Mouse (Mus musculus) brain, embryonic 18.5 days (tissue): Measurements from ENCODE around the gene Tpst2.

ENCODE experiments used
- DNase-seq: peaks from one replicate; pipeline ENCODE4 v3.0.0-alpha.2; 2012; ENCODE audit warnings: low read depth, low spot score

The Tpst2 gene

DNA sequence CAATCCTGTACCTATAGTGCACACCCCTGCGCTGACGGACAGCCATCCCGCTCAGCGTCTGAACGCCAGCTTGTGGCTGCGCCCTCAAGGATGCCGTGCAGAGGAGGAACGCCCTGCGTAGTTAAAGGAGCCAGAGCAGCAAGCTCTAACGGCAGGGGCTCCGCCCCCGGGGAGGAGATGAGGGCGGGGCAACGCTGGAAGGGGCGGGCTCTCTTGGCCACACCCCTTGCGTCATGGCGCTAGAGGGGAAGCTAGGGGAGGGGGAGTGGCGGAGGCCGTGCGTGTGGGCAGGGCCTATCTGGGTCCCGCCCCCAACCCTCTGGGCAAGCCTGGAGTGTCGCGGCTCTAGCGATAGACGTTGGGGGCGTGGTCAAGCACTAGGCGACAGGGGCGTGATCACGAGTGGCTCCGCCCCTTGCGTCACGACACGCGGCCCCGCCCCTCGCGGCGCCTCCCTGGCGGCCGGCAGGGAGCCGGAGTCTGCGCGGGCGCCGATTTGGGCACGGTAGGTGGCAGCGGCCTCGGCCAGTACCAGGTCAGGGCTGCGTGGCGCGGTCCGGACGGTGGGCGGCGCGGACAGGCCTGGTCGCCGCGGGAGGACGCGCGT, at the start of gene Tpst2:
TSS of gene Tpst2 (plus strand) at position 425 of the 607 bp plus-strand sequence.
- peak; percentile 98 for DNase-seq

DNA sequence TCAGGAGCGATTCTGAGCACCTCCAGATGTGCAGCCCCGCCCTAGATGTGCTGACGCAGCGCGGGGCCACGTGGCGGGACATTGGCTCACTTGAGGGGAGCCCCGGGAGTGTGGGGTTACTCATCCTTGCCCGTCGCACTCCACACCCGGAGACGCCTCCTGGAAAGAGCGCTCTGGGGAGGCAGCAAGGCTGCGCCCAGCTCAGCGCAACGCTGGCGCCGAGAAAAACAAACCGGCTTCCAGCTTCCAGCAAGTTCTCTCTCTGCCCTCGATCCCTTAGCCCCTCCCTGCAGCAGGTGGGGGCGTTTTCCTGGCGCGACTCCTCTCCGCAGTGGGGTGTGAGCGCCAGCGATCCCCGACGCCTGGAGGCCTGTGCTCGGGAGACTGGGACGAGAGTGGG, 49.1 kb upstream of the Tpst2 start:
- no peak for DNase-seq

DNA sequence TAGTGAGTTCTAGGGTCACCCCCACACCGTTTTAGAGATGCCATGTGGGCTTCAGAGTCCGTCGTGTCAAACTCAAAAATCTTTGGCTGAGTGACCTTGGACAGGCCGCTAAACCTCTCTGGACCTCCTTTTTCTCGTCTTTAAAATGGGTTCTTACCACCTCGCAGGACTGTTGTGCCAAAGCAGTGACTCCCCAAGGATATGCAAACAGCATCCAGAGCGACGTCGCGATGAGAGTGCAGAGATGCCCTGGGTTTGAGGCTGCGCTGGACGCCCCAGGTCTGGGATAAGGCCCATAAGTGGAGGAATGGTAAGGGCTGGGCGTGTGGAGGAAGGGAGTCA, 48.6 kb upstream of the Tpst2 start:
- DNase-seq = no peak

DNA sequence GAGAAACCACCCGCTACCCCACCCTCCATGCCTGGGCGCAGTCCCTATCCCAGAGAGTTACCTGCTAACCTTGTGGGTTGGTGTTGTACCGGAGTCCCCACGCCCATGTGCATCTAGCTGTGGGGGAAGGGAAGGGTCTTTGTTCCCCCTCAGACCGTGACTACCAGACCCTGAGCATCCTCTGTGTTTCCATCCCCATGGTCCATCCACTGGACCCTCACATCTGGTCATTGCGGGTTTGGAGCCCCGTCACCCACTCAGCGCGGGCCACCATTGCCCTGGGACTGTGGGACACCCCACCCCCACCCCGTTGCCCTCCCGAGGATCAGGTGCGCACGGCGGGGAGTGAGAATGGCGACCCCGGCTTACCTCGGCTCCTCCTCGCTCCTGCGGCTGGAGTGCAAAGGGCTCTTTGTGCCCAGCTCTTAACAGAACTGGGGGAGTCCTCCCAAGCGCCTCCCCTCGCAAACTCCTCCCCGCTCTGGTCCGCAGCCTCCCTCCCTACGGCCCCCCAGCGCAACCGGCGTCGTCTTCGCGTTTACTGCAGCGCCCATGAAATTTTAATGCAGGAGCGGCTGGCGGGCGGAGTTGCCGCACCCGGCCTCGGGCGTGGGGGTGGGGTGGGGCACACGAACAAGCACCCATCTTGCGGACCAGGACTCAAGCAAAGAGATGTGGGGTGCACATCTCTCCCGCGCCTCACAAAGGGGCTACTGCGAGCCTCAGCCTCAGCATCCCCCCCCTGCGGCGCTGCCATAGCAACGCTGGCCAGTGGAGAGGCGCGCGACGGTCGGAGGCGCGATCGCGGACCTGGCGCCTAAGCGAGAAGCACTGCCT, 48.0 kb upstream of the Tpst2 start:
- peak; percentile 70 for DNase-seq

DNA sequence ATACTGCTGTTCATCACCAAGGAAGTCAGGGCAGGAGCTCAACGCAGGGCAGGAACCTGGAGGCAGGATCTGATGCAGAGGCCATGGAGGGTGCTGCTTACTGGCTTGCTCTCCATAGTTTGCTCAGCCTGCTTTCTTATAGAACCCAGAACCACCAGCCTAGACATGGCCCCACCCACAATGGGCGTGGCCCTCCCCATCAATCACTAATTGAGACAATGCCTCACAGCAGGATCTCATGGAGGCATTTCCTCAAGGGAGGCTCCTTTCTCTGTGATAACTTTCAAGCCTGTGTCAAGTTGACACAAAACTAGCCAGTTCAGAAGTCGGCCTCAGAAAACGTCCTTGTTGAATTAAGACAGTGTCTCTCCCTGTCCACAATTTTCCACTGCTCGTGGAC, 40.7 kb upstream of the Tpst2 start:
- DNase-seq = no peak

DNA sequence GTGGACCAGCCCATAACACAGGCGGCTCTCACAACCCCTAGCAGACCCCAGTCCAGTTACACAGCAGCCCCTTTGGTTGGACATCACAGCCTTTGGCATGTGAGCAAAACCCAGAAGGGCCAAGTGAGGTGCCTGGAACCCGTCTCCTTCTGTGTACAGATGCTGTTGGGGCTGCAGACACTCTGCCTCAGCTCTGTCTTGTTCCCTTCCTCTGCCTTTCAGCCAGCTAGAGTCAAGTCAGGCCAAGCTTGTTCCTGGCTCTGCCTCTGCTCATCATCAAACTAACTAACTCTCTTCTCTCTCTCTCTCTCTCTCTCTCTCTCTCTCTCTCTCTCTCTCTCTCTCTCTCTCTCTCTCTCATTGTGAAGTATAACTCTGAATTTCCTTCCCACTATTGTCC, 39.9 kb upstream of the Tpst2 start:
- DNase-seq = no peak

DNA sequence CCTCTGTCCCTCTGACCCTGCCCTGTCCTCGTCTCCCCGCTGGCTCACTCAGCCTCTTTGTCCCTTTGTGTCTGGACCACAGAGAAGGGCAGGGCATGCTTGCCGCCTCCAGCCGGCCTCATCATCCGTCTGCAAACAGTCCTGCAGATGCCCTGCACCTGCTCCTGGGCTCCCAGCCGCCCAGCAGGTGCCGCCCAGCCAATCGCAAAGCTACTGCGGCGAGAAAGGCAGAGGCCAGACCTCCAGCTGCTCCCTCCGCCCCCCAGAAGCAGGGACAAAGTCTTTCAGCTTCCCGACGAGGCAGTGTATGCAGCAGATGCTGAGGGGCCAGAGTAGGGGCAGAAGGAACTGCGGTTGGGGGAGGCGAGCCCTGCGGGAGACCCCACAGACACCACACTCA, 39.1 kb upstream of the Tpst2 start:
- DNase-seq = no peak

DNA sequence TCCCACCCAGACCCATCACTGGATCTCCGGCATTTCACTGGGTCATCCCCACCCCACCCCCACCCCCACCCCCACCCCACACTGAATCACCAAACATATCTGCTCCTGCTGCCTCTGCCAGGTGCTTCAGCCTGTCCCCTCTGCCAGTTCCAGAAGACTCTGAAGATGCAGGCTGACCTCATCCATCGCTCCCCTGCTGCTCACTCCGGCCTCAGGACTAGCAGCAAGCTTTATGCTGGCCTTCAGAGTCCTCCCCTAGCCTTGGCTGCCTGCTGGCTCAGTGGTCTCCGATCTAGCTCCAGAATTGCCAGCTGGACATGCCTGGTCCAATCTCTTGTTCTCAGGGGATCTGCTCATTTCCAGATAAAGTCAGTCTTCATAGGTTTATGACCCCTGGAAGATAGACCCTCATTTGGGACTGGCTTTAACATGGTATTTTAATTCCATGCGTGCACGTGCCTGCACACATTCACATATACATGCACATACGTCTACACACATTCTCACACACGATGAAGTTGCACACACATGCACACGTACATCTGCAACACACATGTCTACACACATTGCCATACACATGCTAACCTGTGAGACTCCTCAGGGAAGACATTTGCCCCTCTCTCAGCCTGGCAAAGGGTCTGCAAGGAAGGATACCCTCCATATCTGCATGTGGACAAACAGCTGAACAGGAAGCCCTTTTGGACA, 38.5 kb upstream of the Tpst2 start:
- no peak for DNase-seq

DNA sequence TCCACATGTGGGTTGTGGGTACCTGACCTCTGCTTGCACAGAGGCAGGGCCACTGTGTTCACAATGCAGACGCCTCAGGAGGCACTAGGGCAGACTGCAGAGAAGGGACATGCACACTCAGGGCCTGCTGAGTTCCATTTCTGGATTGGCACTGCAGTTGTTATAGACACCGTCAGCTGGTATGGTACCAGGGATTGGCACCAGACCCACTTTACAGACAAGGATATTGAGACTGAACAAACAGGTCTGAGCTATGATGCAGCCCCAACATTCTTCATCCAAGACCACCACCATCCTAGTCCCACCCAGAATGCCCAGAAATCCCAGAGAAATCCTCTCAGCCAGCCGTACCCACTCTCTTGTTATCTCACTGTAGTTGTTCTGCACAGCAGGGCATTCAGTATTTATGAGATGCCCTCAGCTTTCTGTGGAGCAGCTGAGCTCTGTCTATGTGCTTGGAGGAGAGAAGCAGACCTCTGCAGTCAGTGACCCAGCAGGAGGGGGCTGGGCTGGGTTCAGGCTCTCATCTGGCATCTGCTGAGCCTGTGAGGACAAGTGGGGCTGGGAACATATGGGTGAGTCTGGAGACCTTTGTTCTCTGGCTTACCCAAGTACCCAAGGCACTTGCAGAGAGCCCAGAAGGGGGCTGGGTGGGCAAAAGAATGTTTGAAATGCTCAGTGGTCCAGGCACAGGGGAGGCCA, 37.6 kb upstream of the Tpst2 start:
- DNase-seq = no peak

DNA sequence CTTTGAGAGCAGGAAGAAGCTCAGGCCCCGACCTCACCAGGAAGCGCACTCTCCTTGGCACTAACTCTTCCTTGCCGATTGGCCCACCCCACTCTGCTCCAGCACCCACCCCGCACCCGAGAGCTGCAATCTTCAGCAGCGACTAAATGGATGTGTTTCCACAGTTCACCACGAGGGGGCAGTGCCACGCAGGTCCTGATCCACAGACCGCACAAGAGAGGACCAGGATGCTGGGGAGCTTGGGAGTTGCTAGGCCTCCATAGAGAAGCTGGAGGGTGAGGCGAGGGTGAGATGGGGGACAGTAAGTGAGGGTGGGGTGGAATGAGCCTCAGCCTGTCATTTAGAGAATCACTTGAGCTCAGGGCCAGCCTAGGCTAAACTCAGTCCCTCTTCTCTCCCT, 35.7 kb upstream of the Tpst2 start:
- DNase-seq = no peak

DNA sequence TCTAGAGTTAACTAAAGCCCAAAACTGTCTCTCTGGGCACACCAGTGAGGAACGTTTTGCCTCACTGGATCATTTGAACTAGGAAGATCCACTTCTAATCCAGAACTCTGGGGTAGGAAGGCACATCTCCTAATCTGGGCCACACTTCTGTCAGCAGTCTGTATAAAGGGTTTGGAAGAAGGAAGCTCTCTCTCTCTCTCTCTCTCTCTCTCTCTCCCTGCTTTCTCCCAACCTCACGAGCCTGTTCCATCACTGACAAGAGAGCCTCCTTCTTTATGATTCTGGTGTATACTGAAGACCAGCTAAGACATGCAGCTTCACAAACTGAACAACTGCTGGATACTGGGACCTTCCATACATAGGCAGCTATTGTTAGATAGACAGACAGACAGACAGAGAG, 34.6 kb upstream of the Tpst2 start:
- DNase-seq = no peak

DNA sequence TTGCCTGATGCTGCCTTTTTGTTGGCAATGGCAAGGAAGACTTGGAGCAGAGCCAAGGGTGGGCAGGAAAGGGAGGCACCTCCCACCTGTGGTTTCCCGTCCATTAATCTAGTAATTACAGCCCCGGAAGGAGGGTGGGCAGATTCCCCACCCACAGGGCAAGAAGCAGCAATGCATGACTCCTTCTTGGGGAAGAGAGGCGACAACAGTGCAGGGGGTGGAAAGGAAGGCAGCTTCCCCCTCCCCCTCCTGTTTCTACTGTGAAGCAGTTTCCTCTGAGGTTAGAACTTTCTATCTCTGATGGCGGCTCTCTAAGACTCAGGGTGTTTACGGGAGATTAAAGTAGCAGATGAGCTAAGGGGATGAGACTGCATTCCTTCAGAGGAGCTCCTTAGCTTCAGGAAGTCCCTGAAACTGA, 34.1 kb upstream of the Tpst2 start:
- DNase-seq = no peak

DNA sequence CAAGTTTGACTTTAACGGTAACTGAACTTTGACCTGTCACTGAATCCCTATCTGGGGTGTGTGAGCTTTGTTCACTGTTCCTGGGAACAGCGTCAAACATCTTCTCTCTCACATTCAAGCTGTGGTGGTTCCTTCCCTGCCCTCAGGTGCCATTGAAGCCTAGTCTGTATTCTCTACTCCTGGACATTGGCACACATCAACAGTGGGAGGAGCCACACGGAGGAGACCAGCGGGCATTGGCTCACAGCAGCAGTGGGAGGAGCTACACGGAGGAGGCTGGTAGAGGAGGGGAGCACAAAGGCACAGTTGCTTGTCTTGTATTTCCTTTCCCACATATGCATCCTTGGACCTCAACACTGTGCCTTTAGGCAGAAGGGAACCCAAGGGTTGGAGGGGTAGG, 33.5 kb upstream of the Tpst2 start:
- DNase-seq = no peak

DNA sequence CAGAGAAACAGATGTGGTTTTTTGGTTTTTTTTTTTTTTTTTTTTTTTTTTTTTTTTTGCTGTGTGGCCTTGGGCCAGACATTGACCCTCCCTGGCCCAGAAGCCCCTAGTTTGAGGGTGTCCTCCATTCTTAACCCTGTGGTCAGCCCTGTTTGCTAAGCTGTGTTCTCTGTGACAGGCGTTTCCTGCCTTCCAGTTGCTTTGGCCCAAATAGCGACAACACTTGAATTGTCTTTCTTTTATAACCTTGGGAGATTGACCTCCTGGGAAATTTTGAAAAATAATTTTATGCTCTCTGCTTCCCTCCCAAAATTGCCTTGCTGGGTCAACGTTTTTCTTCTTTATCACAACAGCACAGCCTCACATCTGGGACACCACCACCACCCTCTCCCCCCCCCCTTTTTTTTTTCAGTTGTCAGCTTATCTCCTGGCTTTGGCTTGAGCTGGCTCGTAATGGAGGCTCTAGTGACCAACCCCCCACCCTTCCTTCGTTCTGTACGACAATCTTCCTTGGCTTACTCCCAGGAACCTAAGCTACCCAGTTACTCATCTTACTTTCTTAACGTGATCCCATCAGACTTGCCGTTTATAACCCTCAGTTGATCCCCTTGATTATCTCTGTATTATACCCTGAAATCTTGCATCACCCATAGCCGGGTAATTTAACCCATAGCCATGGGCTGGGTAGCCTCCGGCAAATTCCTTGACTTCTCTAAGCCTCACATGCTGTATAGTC, 32.8 kb upstream of the Tpst2 start:
- no peak for DNase-seq

DNA sequence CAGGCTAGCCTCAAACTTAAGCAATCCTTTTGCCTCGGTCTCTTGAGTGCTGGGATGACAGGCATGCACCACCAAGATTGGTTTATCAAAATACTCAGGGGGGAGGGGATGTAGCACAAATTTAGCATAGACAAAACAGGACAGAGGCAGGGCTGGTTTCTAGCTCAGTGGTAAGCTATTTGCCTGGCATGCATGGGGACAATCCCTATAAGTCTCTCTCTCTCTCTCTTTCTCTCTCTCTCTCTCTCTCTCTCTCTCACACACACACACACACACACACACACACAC, 32.3 kb upstream of the Tpst2 start:
- no peak for DNase-seq

DNA sequence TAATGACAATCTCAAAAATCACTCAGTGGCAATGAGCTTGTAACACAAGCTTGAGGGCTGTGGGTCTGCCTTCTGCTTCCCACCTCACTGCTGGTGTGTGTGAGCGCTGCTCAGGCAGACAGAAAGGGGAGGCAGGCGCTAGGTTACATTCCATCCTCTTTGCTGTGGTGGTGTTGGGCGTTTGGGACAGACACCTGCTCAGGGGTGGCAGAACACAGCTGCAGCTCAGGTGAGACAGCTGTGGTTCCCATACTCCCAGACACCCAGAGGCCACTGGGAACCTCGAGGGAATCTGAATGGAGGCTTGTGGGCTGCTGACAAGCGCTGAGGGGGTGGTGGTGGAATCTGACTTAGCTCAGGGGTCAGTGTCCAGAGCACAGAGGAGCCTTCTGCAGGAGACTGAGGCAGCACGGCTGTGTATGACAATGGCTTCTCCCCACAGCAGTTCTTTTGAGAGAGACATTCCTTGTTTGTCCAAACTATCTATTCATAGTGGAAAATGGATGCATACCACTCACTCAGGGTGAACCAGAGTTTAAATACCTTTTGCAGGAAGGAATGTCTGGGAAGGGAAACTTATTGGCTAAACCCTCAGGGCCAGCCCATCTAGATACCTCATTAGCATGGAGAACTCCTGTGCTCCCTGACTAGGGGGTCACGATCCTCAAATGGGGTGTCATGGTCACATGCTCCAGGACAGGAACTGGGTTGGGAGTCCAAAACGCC, 31.4 kb upstream of the Tpst2 start:
- DNase-seq = no peak

DNA sequence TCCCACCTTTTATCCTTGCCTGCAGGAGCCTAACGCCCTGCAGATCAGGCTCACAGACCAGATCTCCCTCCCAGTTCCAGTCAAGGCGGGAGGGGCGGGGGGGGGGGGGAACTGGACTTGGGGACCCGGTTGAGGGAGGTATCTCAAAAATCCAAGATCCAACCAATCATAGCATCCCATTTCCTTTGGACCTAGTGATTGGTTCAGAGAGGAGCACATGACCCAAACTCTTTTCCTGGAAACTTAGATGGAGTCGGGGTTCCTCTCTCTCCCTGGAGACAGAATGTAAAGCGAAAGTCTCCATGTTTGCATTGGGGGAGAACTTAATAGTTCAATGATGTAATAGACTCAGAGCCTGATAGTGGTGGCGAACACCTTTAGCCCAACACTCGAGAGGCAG, 29.1 kb upstream of the Tpst2 start:
- DNase-seq = no peak

DNA sequence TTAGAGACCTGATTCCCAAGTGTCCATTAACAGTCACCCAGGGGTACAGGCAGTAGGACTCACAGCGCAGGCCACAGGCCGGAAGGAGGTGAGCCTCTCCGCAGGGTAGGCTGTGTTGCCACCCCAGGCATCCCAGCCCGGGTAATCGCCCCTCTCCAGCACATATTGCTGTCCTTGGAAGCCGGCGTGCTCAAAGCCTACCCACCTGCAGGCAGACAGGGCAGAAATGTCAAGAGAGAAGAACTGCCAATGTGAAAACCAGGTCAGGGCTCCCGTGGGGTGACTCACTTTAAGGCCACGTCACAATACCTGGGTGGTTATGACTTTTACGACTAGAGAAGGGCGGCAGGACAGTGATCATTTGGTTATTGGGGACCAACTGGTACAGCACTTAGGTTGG, 27.4 kb upstream of the Tpst2 start:
- no peak for DNase-seq

DNA sequence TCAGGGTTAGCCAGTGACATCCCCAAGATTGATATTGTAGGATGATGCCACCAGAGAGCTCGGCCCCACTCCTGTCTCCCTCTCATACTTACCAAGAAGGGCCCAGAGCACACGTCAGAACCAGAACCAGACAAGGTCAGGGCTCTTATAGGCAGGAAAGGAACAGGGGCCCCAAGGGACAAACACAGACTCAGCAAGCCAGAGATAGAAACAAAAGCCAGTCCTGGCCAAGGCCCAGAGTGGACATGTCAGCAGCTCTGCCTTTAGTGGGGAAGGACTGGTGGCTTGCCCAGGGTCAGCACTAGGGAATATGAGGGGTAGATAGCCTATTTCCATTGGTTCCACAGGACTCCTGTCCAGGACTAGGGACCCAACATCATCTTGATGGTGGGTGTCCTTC, 24.1 kb upstream of the Tpst2 start, which contains the start of gene Cryba4:
TSS of gene Cryba4 (minus strand) at position 119 of the 400 bp plus-strand sequence.
- DNase-seq = no peak

DNA sequence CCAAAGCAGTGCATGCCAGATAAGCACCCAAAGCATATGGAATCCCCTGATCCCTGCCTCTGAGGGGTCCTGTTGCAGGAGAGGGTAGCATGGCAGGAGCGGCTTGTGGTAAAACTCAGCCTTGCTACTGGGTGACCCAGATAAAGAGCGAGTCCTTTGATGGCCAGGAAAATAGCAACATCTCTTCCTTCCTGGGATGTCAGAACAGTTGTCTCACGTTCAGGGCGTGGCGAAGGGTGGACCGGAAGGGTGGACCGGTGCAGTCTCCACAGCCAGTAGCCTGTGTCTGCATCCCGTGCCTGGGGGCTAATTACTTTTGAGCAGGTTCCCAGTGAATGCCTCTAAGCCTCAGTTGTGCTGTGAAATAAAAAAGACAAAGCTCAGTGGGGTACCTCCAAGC, 23.3 kb upstream of the Tpst2 start:
- DNase-seq = no peak

DNA sequence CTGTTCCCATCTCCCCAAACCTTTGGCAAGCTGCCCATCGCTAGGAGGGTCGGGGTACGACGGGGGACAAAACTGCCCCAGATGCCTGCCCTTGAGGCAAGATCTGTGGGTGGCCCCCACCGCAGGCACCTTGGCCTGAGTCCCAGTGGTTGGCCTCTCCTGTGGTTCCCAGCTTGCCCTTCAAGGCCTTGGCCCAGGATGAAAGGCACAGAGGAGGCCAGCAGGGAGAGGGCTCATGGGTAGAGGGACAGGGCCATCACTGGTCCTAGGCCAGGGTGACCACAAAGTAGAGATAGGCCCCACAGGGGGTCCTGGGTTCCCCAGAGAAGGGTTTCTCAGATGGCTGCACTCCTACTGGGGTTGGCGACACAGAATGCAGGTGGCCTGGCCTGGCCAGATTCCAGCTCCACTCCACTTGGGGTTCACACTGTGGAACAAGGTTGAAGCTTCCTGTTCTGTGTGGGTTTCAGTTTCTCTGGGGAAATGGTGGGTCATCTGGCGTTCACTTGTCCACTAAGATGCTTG, 22.1 kb upstream of the Tpst2 start:
- no peak for DNase-seq
